Mouse (Mus musculus): Measurements from ENCODE around the gene Bex3.

GRCm38 (mm10) chrX:136274542-136274941 lies 4.5 kb downstream of the Bex3 start:
- TF ChIP-seq CTCF (IDR thresholded peaks at IDR 0.05; ENCODE audit: low read depth) (no peak), EP300 (IDR thresholded peaks at IDR 0.05; ENCODE audit: low read depth) (no peak)

Data from liver, embryonic 14.5 days (tissue).